Mouse (Mus musculus) left cerebral cortex, adult 18-20 months (tissue): ENCODE measurements around the gene Frmd8. TPM values are rescaled to one million over a fixed set of nuclear protein-coding genes. Genes with fewer than 3 reads are reported as not detected.
A peak's percentile ranks its signal among the peaks of the same experiment; 100 is the strongest.

Source experiments
- DNase-seq, 2 experiments: peaks; one replicate each; pipeline ENCODE4 v3.0.0; 2021 to 2022; ENCODE audit warnings: low spot score in 2 of 2, mixed read lengths in 1 of 2
- total RNA-seq, 2 experiments: library from RNA; stranded (reverse); gene quantifications; 2 replicates each; pipeline ENCODE4 v1.2.3; 2021

Frmd8 gene
- total RNA-seq, 2 experiments from 2014 or later = 13.5 to 13.6 TPM

- DNase-seq = no peak
Observed at GRCm38 (mm10) chr19:5851481-5851971, 23.5 kb downstream of the Frmd8 start.

- DNase-seq = no peak
Observed at GRCm38 (mm10) chr19:5850860-5851259, 24.2 kb downstream of the Frmd8 start.

GRCm38 (mm10) chr19:5849843-5850527 lies 25.1 kb downstream of the Frmd8 start:
- DNase-seq = peak; percentile 94 to 97

- no peak for DNase-seq
Observed at GRCm38 (mm10) chr19:5848826-5849672, 26.0 kb downstream of the Frmd8 start.

- peak; percentile 58 to 61 for DNase-seq
Observed at GRCm38 (mm10) chr19:5848032-5848825, 26.8 kb downstream of the Frmd8 start.

- DNase-seq = no peak
Observed at GRCm38 (mm10) chr19:5847306-5847796, 27.7 kb downstream of the Frmd8 start.

- DNase-seq = peak; percentile 87 to 91
Observed at GRCm38 (mm10) chr19:5846557-5847305, 28.3 kb downstream of the Frmd8 start.

GRCm38 (mm10) chr19:5846154-5846553 lies 28.9 kb downstream of the Frmd8 start:
- peak in 1 of 2 experiments; percentile 36 for DNase-seq

- peak; percentile 86 to 87 for DNase-seq
Observed at GRCm38 (mm10) chr19:5845319-5846135, 29.5 kb downstream of the Frmd8 start.

- DNase-seq = no peak
Observed at GRCm38 (mm10) chr19:5844831-5845318, 30.2 kb downstream of the Frmd8 start.

GRCm38 (mm10) chr19:5843781-5844691 lies 31.0 kb downstream of the Frmd8 start:
- no peak for DNase-seq

- no peak for DNase-seq
Observed at GRCm38 (mm10) chr19:5842785-5843730, 32.0 kb downstream of the Frmd8 start.

GRCm38 (mm10) chr19:5841999-5842784 lies 32.9 kb downstream of the Frmd8 start:
- no peak for DNase-seq

GRCm38 (mm10) chr19:5841389-5841946 lies 33.6 kb downstream of the Frmd8 start:
- no peak for DNase-seq

- DNase-seq = no peak
Observed at GRCm38 (mm10) chr19:5840890-5841388, 34.1 kb downstream of the Frmd8 start.
